Mouse (Mus musculus): Measurements from ENCODE around the gene Map1a.

GRCm38 (mm10) chr2:121358381-121358780, 69.0 kb downstream of the Map1a start:
- TF ChIP-seq POLR2A (IDR thresholded peaks at IDR 0.05; ENCODE audit: extremely low read depth, insufficient read depth, low read length), result no peak
- no peak for TF ChIP-seq CTCF (IDR thresholded peaks at IDR 0.05; ENCODE audit: low read depth, low read length)

Data from liver, adult 2 months (tissue).